Mouse (Mus musculus) frontal cortex, postnatal 36 days (tissue): Measurements from ENCODE around the gene Cd27.

Source experiments
- DNase-seq, 2 experiments: peaks; one replicate each; pipeline ENCODE4 v3.0.0; 2022; ENCODE audit warnings: low spot score in 2 of 2

Cd27 gene

DNA sequence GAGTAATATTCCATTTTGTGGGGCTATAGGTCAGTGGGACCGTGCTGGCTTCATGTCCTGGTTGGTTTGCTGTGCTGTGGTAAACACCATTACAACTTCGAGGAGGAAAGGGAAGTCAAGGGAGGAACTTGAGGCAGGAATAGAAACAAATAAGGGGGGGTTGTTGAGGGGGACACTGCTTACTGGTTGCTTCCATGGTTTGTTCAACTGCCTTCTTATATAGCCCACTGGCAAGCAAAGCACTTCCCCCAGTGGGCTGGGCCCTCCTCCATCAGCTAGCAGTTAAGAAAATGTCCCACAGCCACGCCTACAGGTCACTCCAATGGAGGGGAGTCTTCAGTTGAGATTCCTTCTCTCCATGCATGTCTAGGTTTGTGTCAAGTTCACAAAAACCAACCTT is 15.5 kb upstream of the Cd27 start:
- DNase-seq, result no peak

DNA sequence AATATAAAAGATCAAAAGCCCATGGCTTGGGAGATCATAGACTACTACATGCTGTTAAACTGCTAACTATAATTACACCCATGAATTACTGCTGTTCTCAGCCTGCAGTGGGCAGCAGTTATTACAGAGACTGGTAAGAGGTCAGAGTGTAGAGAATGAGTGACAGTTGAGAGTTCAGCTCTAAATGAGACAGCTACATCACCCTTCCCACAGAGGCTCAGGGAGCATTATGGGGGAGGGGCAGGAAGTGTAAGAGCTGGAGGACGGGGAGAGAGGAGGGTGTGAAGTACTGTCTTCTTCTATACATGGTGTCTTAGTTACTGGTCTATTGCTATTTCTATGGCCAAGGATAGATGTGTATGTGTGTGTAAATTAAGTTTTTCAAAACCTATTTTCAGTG is 7.7 kb upstream of the Cd27 start:
- no peak for DNase-seq

- no peak for DNase-seq
These were observed 4.8 kb upstream of the Cd27 start for GRCm38 (mm10) chr6:125241566-125241965.

GRCm38 (mm10) chr6:125240617-125241016 is 3.8 kb upstream of the Cd27 start:
- DNase-seq, result no peak

- no peak for DNase-seq
These were observed 2.7 kb upstream of the Cd27 start for GRCm38 (mm10) chr6:125239547-125239946.

DNA sequence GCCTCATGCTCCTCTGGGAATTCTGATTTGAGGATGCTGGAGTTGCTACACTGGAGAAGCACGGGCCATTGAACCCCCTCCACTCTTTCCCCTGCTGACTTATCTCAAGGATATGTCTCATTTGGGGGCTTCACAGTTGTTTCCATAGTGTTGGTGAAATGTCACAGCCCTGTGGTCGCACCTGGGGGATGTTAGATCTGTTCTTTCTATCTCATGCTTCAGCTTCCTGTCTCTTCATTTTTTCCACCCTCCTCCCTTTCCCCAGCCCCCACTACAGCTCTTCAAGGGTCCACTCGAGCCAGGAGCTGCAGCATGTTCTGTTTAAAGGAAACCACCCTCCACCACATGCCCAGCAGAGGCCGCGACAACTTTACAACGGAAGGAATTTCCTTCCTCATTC is 1.6 kb upstream of the Cd27 start:
- no peak for DNase-seq

GRCm38 (mm10) chr6:125237421-125237820 is 611 bp upstream of the Cd27 start:
- no peak for DNase-seq

- no peak for DNase-seq
These were observed 469 bp downstream of the Cd27 start for GRCm38 (mm10) chr6:125236341-125236740.

GRCm38 (mm10) chr6:125234520-125234828 is 2.3 kb downstream of the Cd27 start:
- no peak for DNase-seq

- DNase-seq, result no peak
These were observed 2.8 kb downstream of the Cd27 start for GRCm38 (mm10) chr6:125233816-125234519.

- no peak for DNase-seq
These were observed 4.3 kb downstream of the Cd27 start for GRCm38 (mm10) chr6:125232516-125232915.

DNA sequence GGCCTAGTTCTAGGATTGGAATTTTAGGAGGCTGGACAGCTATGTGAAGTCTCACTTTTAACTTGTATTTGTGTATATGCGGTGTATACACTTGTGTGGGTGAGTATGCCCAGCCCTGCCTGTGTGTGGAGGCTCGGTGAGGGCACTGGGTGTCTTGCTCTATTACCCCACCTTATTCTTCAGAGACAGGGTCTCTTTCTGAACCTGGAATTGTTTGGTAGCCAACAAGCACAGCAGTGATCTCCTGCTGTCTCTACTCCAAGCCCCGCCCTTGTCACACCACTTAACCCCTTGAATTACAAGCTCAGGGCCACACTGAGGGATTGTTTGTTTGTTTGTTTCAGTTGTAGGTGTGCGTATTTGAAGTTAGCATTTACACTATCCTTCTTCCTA is 4.8 kb downstream of the Cd27 start:
- no peak for DNase-seq

DNA sequence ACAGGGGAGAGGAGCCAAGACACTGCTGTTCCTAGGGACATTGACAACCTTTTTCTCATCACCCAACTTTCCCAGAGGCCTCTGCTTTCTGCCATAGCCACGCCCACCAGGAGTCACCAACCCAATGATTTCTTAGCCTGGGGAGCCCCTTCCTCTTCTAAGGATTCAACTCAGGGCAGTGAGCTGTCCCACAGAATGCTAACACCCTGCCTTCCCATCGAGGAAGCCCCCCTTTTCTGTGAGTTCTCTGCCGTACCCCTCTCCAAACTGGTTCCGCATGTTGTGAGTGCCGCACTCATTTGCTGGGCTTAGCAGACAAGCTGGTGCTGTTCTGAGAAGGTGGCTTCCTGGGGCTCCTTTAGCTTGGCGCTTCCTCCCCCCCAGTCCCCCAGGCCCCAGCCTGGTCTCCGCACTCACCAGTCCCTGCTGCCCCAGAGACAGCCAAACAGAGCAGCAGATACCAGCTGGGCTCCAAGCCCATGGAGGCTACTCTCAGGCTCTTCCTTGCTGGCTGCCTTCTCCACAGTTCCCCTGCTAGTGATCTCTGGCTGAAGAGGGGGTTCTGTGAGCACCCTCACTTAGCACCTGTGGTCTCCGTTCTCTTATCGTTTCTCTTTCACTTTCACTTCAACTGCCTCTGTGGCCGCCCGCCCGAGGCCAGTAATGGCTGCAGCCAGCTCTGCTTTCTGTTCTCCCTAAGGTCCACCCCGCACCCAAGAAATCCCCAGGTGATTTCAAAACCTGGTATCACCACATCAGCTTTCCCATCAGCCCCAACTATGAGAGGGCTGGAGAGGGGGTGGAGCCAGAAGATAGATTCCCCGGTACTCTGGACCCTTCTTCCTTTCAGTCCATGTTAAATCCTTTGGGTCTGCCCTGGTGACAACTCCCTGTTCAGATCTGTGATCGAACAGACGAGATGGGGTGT is 5.4 kb downstream of the Cd27 start, which contains the start of gene Tapbpl:
Tapbpl (minus strand) TSS at position 744 of the 928 bp plus-strand sequence.
- DNase-seq, result peak in 1 of 2 experiments; percentile 35

GRCm38 (mm10) chr6:125230571-125230970 is 6.2 kb downstream of the Cd27 start:
- no peak for DNase-seq

GRCm38 (mm10) chr6:125225518-125226115 is 11.2 kb downstream of the Cd27 start:
- peak in 1 of 2 experiments; percentile 61 for DNase-seq

DNA sequence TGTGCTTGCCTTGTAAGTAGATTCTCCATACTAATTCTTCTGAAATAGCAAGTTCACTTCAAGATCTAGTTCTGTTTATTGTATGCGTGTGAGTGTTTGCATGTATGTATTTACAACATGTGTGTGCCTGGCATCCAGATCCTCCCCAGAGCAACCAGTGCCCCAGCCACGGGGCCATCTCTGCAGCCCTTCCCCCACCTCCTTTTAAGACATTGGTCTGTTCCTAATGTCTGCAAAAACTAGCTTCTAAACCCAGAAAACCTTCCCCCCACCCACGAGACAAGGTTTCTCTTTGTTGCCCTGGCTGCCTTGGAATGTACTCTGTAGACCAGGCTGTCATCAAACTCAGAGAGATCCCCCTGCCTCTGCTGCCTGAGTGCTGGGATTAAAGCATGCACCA is 14.2 kb downstream of the Cd27 start:
- DNase-seq, result no peak

DNA sequence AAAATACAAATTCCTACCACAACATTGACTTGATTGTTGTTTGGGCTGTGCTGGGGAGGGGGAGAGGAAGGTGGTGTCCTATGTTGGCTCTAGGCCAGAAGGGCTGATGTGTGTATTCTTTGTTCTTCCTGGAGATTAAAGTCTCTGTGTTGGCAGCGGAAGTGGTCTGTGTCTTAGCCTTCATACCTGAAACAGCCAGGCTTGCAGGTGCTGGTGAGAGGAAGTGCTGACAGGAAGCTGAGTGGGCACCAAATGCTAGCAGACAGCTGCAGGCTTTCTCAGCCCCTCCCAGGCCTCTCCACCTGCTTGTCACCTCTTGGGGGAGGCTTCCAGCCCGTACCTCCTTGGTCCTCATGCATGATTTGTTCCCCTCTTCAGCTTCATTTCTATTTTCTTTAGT is 14.7 kb downstream of the Cd27 start:
- DNase-seq, result no peak

DNA sequence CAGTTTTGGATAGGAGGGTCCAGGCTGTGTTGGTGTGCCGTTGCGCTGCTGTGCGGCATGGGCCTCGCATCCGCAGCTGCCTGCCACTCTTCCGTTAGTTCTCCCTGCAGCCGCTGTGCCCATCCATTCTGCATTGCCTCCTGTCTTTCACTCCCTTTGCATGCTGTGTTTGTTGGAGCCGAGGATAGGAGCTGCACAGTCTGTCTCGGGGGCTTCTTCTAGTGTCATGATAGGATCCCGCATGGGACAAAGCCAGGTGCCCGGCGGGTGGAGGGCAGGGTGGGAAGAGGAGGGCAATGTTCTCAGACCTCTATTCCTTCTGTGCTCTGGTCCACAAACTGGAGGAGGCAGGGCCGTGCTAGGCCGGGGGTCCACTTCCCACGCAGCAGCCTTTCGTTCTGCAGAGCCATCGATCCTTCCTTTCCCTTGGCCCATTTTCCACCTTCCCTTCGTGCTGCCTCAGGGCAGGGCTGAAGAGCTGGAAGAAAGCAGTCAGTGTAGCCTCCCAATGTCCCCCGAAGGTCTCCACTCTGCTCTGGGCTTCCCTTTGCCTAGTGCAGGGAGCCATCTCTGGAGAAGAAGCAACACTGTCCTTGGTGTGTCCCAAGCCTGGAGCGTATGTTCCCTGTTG is 15.6 kb downstream of the Cd27 start:
- no peak for DNase-seq

DNA sequence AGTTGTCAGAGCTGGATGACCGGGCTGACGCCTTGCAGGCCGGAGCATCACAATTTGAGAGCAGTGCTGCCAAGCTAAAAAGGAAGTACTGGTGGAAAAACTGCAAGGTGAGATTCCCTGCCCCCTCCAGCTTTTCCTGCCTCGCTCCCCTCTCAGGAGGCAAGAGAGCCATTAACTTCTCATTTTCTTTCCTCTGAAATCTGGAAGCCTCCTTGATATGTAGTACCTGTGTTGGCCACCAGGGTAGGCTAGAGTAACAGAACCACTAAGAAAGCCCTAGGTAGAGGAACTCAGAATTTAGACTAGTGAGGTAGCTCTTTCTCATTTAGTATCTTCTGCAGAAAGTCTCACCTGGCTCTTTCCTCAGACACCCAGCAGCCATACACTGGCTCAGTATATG is 17.8 kb downstream of the Cd27 start:
- peak; percentile 51 to 71 for DNase-seq

DNA sequence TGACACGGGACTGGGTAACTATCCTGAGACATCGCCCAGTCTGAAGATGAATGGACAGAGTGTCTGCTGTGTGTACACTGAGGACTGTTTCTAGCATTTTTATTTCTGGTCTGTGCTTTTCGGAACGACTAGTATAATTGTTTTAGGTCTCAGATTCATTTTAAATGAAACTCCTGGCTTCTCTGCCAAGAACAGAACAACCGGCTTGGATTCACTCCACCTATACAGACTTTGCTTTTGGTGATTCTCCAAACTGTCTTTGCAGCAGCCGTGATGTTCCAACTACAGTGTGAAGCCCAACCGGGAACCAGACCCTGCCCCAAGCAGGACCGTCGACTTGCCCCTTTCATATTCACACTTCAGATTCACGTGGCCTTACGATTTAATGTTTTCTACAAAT is 18.9 kb downstream of the Cd27 start:
- no peak for DNase-seq

DNA sequence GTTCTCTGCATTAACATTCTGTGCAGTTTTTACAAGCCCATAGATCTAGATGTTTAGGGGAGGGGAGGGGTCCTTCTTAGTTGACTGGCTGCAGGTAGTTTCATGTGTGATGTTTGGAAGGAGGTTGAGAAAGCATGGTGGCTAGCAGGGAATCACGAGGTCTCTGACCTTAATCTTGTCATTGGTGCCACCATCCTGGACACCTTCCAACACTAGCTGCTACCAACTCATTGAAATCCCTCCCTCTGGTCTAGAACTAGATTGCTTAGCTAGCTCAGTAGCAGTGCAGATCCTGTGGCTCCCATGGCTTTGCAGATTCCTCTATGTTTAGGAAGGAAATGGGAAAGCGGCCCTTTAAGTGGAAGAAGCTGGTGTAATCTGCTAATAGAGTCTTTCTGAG is 19.9 kb downstream of the Cd27 start:
- DNase-seq, result no peak
